Mouse (Mus musculus) G1E (cell line): ENCODE results near the gene Cxcl13.

Source experiments
- CTCF ChIP-seq: IDR thresholded peaks from 2 replicates; pipeline ENCODE4 v1.5.1; 2012; ENCODE audit warnings: low read depth, low read length, inconsistent platforms, mixed read lengths
- GATA1 ChIP-seq: IDR thresholded peaks from 2 replicates; pipeline ENCODE4 v1.6.1; 2012; ENCODE audit warnings: borderline replicate concordance, low read length, inconsistent platforms, mixed read lengths
- POLR2AphosphoS5 ChIP-seq: IDR thresholded peaks from 2 replicates; pipeline ENCODE4 v1.6.1; 2012; ENCODE audit warnings: low read depth, low read length, inconsistent platforms; ENCODE audit not compliant: insufficient replicate concordance
- TAL1 ChIP-seq: conservative IDR thresholded peaks from 2 replicates; pipeline ENCODE4 v1.6.1; 2012; ENCODE audit warnings: low read depth, low read length, inconsistent platforms, mixed read lengths

DNA sequence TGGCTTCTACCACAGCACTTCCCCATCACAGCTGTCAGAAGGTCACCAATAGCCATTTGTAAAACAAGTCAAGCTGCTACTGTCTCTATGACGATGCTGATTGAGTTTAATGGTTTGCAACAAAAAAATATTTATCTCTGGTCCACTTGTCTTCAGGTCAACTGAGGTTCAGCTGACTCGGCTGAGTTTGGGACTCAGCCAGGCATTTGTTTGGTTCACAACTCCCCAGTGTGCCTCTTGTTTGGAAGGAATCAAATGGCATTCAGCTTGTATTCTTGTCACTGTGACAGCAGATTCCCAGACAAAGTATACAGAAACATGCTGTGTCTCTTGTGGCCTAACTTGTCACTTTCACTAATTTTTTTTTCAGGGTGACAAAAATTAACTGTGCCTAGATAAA, 9.9 kb downstream of the Cxcl13 start:
- TF ChIP-seq CTCF (no peak), POLR2AphosphoS5 (no peak), GATA1 (no peak), TAL1 (no peak)
